Comparison of ENCODE assay signal across 8 mouse cellular contexts in genomic region chr9:65578801-65579249, GRCm38 (mm10). TPM values are rescaled to one million over a fixed set of nuclear protein-coding genes. Genes with fewer than 3 reads are reported as not detected.
DNase-seq lines count a peak whose midpoint lies in the region; ATAC-seq lines count a peak whose summit lies in the region.

No protein-coding gene starts in this region.

- H3K4me3 ChIP-seq in heart, embryonic 12.5 days, result peak overlapping the region; percentile 58
- peak overlapping the region; percentile 68 for H3K4me3 ChIP-seq in kidney, embryonic 15.5 days (replicated peaks)

- ATAC-seq in heart, embryonic 12.5 days (ENCODE audit: insufficient number of reproducible peaks, low FRiP score), result no peak
- ATAC-seq in kidney, embryonic 15.5 days (replicated peaks; ENCODE audit: low FRiP score), result no peak

- peak; percentile 73 to 77 for DNase-seq in B cell, adult 2 months
- peak; percentile 66 for DNase-seq in adrenal gland, postnatal 14 days
- peak; percentile 72 for DNase-seq in lung, postnatal 36 days
- peak; percentile 51 to 78 for DNase-seq in spleen, postnatal 4 days (ENCODE audit: low spot score in 2 of 2)
- no peak for DNase-seq in right cerebral cortex, postnatal 14 days
- DNase-seq in yolk sac, embryonic 10.5 days (ENCODE audit: low spot score), result no peak

- peak overlapping the region; percentile 74 for H3K4me2 ChIP-seq in heart, embryonic 12.5 days
- peak overlapping the region; percentile 77 for H3K4me2 ChIP-seq in kidney, embryonic 15.5 days

- peak overlapping the region; percentile 41 for H3K27ac ChIP-seq in heart, embryonic 12.5 days (ENCODE audit: poor library complexity, severe bottlenecking)
- peak overlapping the region; percentile 91 for H3K27ac ChIP-seq in kidney, embryonic 15.5 days

- H3K36me3 ChIP-seq in heart, embryonic 12.5 days, result no peaks in the 10 kb centered on the region
- no peaks in the 10 kb centered on the region for H3K36me3 ChIP-seq in kidney, embryonic 15.5 days

- H3K4me1 ChIP-seq in heart, embryonic 12.5 days (replicated peaks), result peaks cover 56% of the 10 kb centered on the region
- H3K4me1 ChIP-seq in kidney, embryonic 15.5 days, result peaks cover 63% of the 10 kb centered on the region

- H3K27me3 ChIP-seq in heart, embryonic 12.5 days (replicated peaks), result no peaks in the 10 kb centered on the region
- no peaks in the 10 kb centered on the region for H3K27me3 ChIP-seq in kidney, embryonic 15.5 days

- H3K9ac ChIP-seq in heart, embryonic 12.5 days, result peak overlapping the region; percentile 70
- peak overlapping the region; percentile 68; the same call in 1 of the 2 replicates for H3K9ac ChIP-seq in kidney, embryonic 15.5 days

- H3K9me3 ChIP-seq in heart, embryonic 12.5 days (replicated peaks), result no peaks in the 10 kb centered on the region
- no peaks in the 10 kb centered on the region for H3K9me3 ChIP-seq in kidney, embryonic 15.5 days (replicated peaks)

- WGBS in heart, embryonic 12.5 days, result 34% methylated on average over 9 of the region's 9 CpGs
- 36% methylated on average over 9 of the region's 9 CpGs for WGBS in kidney, embryonic 15.5 days

RNA-seq across cellular contexts. Expression of gene Plekho2, which starts 1.0 kb away (rescaled TPM):
- 36.1 and 48.0 TPM in 2 replicates for total RNA-seq in adrenal gland, postnatal 14 days (2021)
- polyA plus RNA-seq in heart, embryonic 12.5 days (2016; fragmentation: Nextera tagmentation; extraction: Ambion mirVana), result 14.0 and 14.9 TPM in 2 replicates
- 14.9 and 20.0 TPM in 2 replicates for polyA plus RNA-seq in kidney, embryonic 15.5 days (2015; fragmentation: Nextera tagmentation; extraction: Ambion mirVana)

RNA-seq across cellular contexts. Expression of gene Pif1, which starts 8.1 kb away (rescaled TPM):
- total RNA-seq in adrenal gland, postnatal 14 days (2021), result 1.7 and 2.9 TPM in 2 replicates
- polyA plus RNA-seq in heart, embryonic 12.5 days (2016; fragmentation: Nextera tagmentation; extraction: Ambion mirVana), result 12.4 and 14.4 TPM in 2 replicates
- polyA plus RNA-seq in kidney, embryonic 15.5 days (2015; fragmentation: Nextera tagmentation; extraction: Ambion mirVana), result 12.7 and 17.5 TPM in 2 replicates

RNA-seq across cellular contexts. Expression of gene Rbpms2, which starts 50.6 kb away (rescaled TPM):
- 61.0 and 61.5 TPM in 2 replicates for total RNA-seq in adrenal gland, postnatal 14 days (2021)
- 132 and 135 TPM in 2 replicates for polyA plus RNA-seq in heart, embryonic 12.5 days (2016; fragmentation: Nextera tagmentation; extraction: Ambion mirVana)
- polyA plus RNA-seq in kidney, embryonic 15.5 days (2015; fragmentation: Nextera tagmentation; extraction: Ambion mirVana), result 29.8 and 30.3 TPM in 2 replicates

RNA-seq across cellular contexts. Expression of gene Ankdd1a, which starts 58.8 kb away (rescaled TPM):
- total RNA-seq in adrenal gland, postnatal 14 days (2021), result 0.41 TPM in 1 of 2 replicates, not detected in the other
- polyA plus RNA-seq in heart, embryonic 12.5 days (2016; fragmentation: Nextera tagmentation; extraction: Ambion mirVana), result not detected in 2 replicates
- polyA plus RNA-seq in kidney, embryonic 15.5 days (2015; fragmentation: Nextera tagmentation; extraction: Ambion mirVana), result not detected in 2 replicates

Comparison
In these comparisons a context has a peak if more than half of its experiments do, and no peak if none do; other contexts are left out.
1. DNase-seq: peak in B cell, adult 2 months (2 of 2), adrenal gland, postnatal 14 days (single experiment), lung, postnatal 36 days (single experiment) and spleen, postnatal 4 days (2 of 2); none in right cerebral cortex, postnatal 14 days (single experiment) and yolk sac, embryonic 10.5 days (single experiment).